18 mouse cellular contexts compared by ENCODE assay signal in genomic region chr14:80504351-80504750, GRCm38 (mm10).
"Had no signal": no experiment of that assay in that cellular context is flagged by ENCODE, and none has a peak within 500 bp of the region (broad histone marks: within the 10 kb centered on the region; RNA-seq: fewer than 3 reads in every experiment).

No protein-coding gene starts in this region.

- H3K4me3 ChIP-seq: liver, embryonic 15.5 days; megakaryocyte, embryonic 14.5 days; midbrain, embryonic 13.5 days; midbrain, embryonic 15.5 days; neural tube, embryonic 12.5 days had no signal

- DNase-seq: liver, postnatal 0 days; lung, embryonic 14.5 days; lung, postnatal 14 days; lung, postnatal 36 days; retina, postnatal 1 day; right cerebral cortex, adult 18-20 months; right cerebral cortex, postnatal 25 days; right cerebral cortex, postnatal 4 days; spleen, adult 18-20 months; thymus, adult 2 months; thymus, postnatal 25 days; thymus, postnatal 4 days had no signal

- H3K27ac ChIP-seq: liver, embryonic 15.5 days; macrophage; midbrain, embryonic 13.5 days; midbrain, embryonic 15.5 days; neural tube, embryonic 12.5 days had no signal
